Mouse (Mus musculus) G1E (cell line): ENCODE results near the gene Apcs. TPM values are rescaled to one million over a fixed set of nuclear protein-coding genes. Genes with fewer than 3 reads are reported as not detected.

Experiments
- ATAC-seq: 2 replicates; pipeline ENCODE4 v1.8.0; 2016; ENCODE audit warnings: mild to moderate bottlenecking; ENCODE audit not compliant: insufficient number of reproducible peaks, poor library complexity, low FRiP score, severe bottlenecking; ENCODE audit errors: extremely low read depth
- DNase-seq: peaks from one replicate; pipeline ENCODE4 v3.0.0; 2012; ENCODE audit warnings: low spot score
- H3K27me3 ChIP-seq: 2 replicates; pipeline ENCODE4 v1.6.1; 2012; ENCODE audit warnings: mild to moderate bottlenecking, low read length, inconsistent platforms; ENCODE audit not compliant: insufficient read depth
- H3K36me3 ChIP-seq: replicated peaks from 2 replicates; pipeline ENCODE3; 2012; ENCODE audit warnings: mild to moderate bottlenecking, inconsistent platforms
- H3K4me1 ChIP-seq: 2 replicates; pipeline ENCODE4 v1.6.1; 2012; ENCODE audit warnings: low read depth, low read length, inconsistent platforms, mixed read lengths; ENCODE audit not compliant: insufficient read depth
- H3K4me3 ChIP-seq: 2 replicates; pipeline ENCODE4 v1.5.1; 2012; ENCODE audit warnings: low read depth, mild to moderate bottlenecking, inconsistent platforms, low read length, moderate library complexity, mixed read lengths
- H3K9me3 ChIP-seq: replicated peaks from 2 replicates; pipeline ENCODE4 v1.6.1; 2012; ENCODE audit warnings: inconsistent platforms
- CTCF ChIP-seq: IDR thresholded peaks from 2 replicates; pipeline ENCODE4 v1.5.1; 2012; ENCODE audit warnings: low read depth, low read length, inconsistent platforms, mixed read lengths
- GATA1 ChIP-seq: IDR thresholded peaks from 2 replicates; pipeline ENCODE4 v1.6.1; 2012; ENCODE audit warnings: borderline replicate concordance, low read length, inconsistent platforms, mixed read lengths
- GATA2 ChIP-seq: IDR thresholded peaks from 2 replicates; pipeline ENCODE4 v1.6.1; 2012; ENCODE audit warnings: low read depth, low read length, inconsistent platforms, borderline replicate concordance
- POLR2AphosphoS5 ChIP-seq: IDR thresholded peaks from 2 replicates; pipeline ENCODE4 v1.6.1; 2012; ENCODE audit warnings: low read depth, low read length, inconsistent platforms; ENCODE audit not compliant: insufficient replicate concordance
- TAL1 ChIP-seq: conservative IDR thresholded peaks from 2 replicates; pipeline ENCODE4 v1.6.1; 2012; ENCODE audit warnings: low read depth, low read length, inconsistent platforms, mixed read lengths
- polyA plus RNA-seq: library from polyadenylated mRNA; stranded (reverse); fragments of >175 nt; gene quantifications from 2 replicates; pipeline ENCODE4 v1.2.3, GENCODE M21; 2012
- total RNA-seq, 2 experiments: library from RNA; stranded (forward) in 1 of 2; stranded (reverse) in 1 of 2; fragments of 200-1000 nt in 1 of 2; fragments of >200 nt in 1 of 2; fragmentation: Nextera tagmentation in 1 of 2; gene quantifications; 2 replicates each; pipeline ENCODE4 v1.2.3; 2014 to 2017

Gene Apcs
- total RNA-seq (2014; fragmentation: Nextera tagmentation) (not detected in 2 replicates), total RNA-seq (2017) (0.12 TPM in 1 of 2 replicates, not detected in the other), polyA plus RNA-seq (not detected in 2 replicates)

GRCm38 (mm10) chr1:172894777-172895357 lies at the start of gene Apcs:
Gene Apcs, minus strand, starts transcription at chr1:172895041.
- Histone ChIP-seq H3K4me3 (no peak within 1 kb of the TSS), H3K9me3 (no peaks in the 10 kb centered on the region), H3K27me3 (no peaks in the 10 kb centered on the region), H3K4me1 (no peaks in the 10 kb centered on the region), H3K36me3 (no peaks in the 10 kb centered on the region)
- TF ChIP-seq CTCF (no peak), POLR2AphosphoS5 (no peak), GATA1 (no peak), GATA2 (no peak), TAL1 (no peak)
- DNase-seq (no peak), ATAC-seq (no peak)

- DNase-seq: no peak
- no peaks in the 10 kb centered on the region for H3K4me1 ChIP-seq
- H3K27me3 ChIP-seq: no peaks in the 10 kb centered on the region
- TF ChIP-seq GATA1: no peak
- no peak for TF ChIP-seq POLR2AphosphoS5
- TF ChIP-seq TAL1: no peak
- TF ChIP-seq CTCF: no peak
- no peak for TF ChIP-seq GATA2
- H3K4me3 ChIP-seq: no peak overlapping the region
- ATAC-seq: no peak
- peaks cover 12% of the 10 kb centered on the region for H3K9me3 ChIP-seq
- no peaks in the 10 kb centered on the region for H3K36me3 ChIP-seq
Measured at GRCm38 (mm10) chr1:172932197-172932596, 37.4 kb upstream of the Apcs start.

GRCm38 (mm10) chr1:172918450-172918849 lies 23.6 kb upstream of the Apcs start:
- Histone ChIP-seq H3K27me3 (no peaks in the 10 kb centered on the region), H3K36me3 (no peaks in the 10 kb centered on the region), H3K4me1 (no peaks in the 10 kb centered on the region), H3K9me3 (0 out of 2 replicates have a peak, but pooled peaks cover 2% of the 10 kb centered on the region), H3K4me3 (no peak overlapping the region)
- DNase-seq (no peak), ATAC-seq (no peak)
- TF ChIP-seq POLR2AphosphoS5: no peak
- TF ChIP-seq CTCF: no peak
- no peak for TF ChIP-seq GATA1
- TF ChIP-seq GATA2: no peak
- no peak for TF ChIP-seq TAL1

- ATAC-seq (no peak), DNase-seq (no peak)
- Histone ChIP-seq H3K4me1 (no peaks in the 10 kb centered on the region), H3K9me3 (0 out of 2 replicates have a peak, but pooled peaks cover 2% of the 10 kb centered on the region), H3K36me3 (no peaks in the 10 kb centered on the region), H3K27me3 (no peaks in the 10 kb centered on the region), H3K4me3 (no peak overlapping the region)
- no peak for TF ChIP-seq TAL1
- TF ChIP-seq GATA1: no peak
- no peak for TF ChIP-seq GATA2
- TF ChIP-seq CTCF: no peak
- TF ChIP-seq POLR2AphosphoS5: no peak
Measured at GRCm38 (mm10) chr1:172917115-172917514, 22.3 kb upstream of the Apcs start.

GRCm38 (mm10) chr1:172903313-172903712 lies 8.5 kb upstream of the Apcs start:
- Histone ChIP-seq H3K4me1 (no peaks in the 10 kb centered on the region), H3K27me3 (no peaks in the 10 kb centered on the region), H3K4me3 (no peak overlapping the region), H3K36me3 (no peaks in the 10 kb centered on the region), H3K9me3 (peaks cover 2% of the 10 kb centered on the region; the same call in 1 of the 2 replicates)
- ATAC-seq (no peak), DNase-seq (no peak)
- TF ChIP-seq TAL1: no peak
- TF ChIP-seq GATA1: no peak
- TF ChIP-seq POLR2AphosphoS5: no peak

- H3K4me1 ChIP-seq: no peaks in the 10 kb centered on the region
- TF ChIP-seq GATA1 (no peak), GATA2 (no peak), CTCF (no peak), TAL1 (no peak), POLR2AphosphoS5 (no peak)
- H3K36me3 ChIP-seq: no peaks in the 10 kb centered on the region
- no peak for ATAC-seq
- H3K9me3 ChIP-seq: no peaks in the 10 kb centered on the region
- no peak overlapping the region for H3K4me3 ChIP-seq
- no peaks in the 10 kb centered on the region for H3K27me3 ChIP-seq
- no peak for DNase-seq
Measured at GRCm38 (mm10) chr1:172895435-172895834, 594 bp upstream of the Apcs start.
